Mouse (Mus musculus) inflammation-experienced regulatory T-cells, adult 16 weeks (primary cell): Measurements from ENCODE around the gene Thoc5. TPM values are rescaled to one million over a fixed set of nuclear protein-coding genes. Genes with fewer than 3 reads are reported as not detected.

ENCODE experiments used
- polyA plus RNA-seq: library from polyadenylated mRNA; unstranded; fragments of 100-300 nt; shearing (Covaris generic); gene quantifications from one replicate; pipeline ENCODE4 v1.2.1, GENCODE M21; 2017

Gene Thoc5
- 58.8 TPM for polyA plus RNA-seq

DNA sequence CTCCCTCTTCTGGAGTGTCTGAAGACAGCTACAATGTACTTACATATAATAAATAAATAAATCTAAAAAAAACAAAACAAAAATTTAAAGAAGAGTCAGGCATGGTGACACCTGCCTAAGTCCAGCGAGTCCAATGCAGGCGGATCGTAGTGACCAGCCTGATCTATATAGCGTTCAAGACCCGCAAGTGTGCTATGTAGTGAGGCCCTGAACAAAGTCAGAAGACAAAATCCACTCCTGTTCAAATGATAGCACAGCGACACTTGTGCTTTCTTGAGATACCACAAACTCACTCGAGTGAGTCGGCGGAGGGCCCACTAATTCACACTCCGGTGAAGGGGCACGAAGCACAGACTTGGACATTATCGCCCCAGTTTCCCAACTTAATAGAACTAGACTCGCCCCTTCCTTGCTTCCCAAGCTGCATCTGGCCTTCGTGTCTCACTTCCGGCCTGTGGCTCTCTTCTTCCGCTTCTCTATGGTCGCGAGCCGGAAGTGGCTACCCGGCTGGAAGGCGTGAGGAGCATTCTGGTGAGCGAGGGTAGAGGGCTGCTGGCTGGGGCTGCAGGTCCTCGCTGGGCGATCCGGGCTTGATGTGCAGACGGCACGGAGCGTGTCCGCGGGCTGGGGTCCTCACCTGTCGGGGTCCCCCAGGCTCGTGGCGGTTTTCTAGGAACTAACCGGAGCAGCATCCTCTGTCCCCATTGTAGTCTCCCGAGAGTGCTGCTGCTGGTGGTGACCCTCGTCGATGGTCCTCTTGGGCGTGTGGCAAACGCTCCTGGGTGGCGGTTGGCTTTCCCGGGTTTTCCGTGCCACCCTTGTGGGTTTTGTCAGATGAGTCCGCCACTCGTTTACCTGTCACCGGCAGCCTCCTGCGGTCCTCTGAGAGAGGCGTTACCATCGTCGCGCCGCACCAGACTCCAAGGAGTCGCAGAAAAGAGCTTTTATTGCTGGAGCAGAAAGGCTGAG is at the start of gene Thoc5:
TSS of gene Thoc5 (plus strand) at position 473 of the 969 bp plus-strand sequence.

DNA sequence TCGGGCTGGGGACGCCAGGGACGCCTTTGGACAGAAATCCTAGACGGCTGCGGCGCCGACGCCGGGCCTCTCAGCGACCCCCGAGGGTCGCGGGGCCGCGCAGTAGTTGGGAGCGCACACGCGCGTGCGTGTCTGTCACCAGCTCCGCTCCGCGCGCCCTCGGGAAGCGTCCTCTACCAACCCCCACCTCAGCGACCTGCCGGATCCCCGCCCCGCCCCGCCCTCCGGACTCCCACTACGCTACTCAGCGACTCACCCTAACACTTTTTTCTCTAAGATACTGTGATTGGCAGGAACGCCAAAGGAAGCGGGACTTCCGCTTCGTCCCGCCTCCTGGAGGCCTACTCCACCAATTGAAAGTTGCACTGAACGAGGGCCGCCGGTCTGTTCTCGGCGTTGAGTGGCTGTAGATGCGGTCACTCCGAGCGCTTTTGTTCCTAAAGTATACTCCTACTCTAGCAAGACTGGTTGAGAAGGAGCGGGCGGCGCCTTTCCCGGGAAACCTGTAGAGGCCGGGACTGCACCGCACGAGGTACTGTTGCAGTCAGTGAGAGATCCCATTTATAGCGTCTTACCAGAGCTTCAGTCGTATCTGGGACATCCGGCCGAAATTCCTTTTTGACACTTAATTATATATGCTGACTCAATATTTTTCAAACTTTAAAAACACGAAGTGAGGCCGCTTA is 45.7 kb upstream of the Thoc5 start, which contains the start of gene Nf2:
TSS of gene Nf2 (minus strand) at position 279 of the 686 bp plus-strand sequence.

DNA sequence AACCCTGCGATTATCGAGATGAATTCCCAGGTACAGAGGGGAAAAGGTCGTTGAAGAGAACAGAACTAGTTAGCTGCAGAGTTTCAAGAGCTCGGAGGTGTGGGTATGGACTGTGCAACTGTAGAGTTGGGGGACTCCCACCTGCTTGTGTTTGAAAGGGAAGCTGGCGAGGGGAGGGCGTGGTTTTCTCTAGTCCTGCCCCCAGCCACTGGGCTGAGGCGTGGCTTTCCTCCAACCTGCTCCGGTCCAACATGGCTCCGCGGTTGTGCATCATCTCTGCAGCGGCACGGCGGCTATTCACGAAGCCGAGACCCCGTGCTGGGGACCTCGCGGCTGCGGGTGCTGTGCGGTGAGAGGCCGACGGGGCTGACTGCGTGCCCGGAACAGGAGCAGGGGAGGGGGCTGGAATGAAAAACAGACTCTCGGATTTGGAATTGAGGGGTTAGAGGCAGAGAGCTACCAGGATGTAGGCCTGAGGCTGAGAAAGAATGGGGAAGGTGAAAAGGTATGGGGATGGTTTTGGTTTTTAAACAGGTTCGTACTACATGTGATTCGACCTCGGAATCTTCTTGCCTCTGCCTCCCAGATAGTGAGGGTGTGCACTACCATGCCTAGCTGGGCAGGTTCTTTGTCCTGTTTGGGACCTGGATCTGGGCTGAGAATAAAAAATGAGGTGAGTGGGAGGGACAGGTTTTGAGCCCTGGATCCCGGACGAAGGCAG is 21.2 kb upstream of the Thoc5 start, which contains the start of gene Nipsnap1:
TSS of gene Nipsnap1 (plus strand) at position 197 of the 721 bp plus-strand sequence.

DNA sequence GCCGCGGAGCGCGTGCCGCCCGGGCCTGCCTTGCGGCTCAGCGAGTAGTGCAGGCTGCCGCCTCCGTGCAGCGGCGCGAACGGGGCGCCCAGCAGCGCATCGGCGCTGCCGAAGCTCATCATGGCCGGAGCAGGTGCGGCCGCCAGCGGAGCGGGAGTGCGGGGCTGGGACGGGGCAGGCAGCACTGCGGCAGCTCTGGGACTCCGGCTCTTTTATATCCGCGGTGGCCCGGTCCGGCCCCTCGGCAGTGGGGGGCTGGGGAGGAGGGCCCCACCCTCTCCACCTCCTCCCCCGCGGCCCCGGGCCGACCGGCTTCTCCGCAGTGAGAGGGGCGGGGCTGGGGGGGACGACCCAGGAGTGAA is 52.7 kb downstream of the Thoc5 start, which contains the start of gene Nefh:
TSS of gene Nefh (minus strand) at position 252 of the 362 bp plus-strand sequence.

Other genes with a start within 250 kb of the Thoc5 start
- 374 TPM for gene Uqcr10, start 191.0 kb upstream of the Thoc5 start, polyA plus RNA-seq
- 113 TPM for gene Zmat5, start 190.6 kb upstream of the Thoc5 start, polyA plus RNA-seq
- not detected for gene Cabp7, start 148.5 kb upstream of the Thoc5 start, polyA plus RNA-seq
- gene Nf2, start 45.8 kb upstream of the Thoc5 start, polyA plus RNA-seq = 59.9 TPM
- 50.1 TPM for gene Nipsnap1, start 21.4 kb upstream of the Thoc5 start, polyA plus RNA-seq
- gene Nefh, start 52.7 kb downstream of the Thoc5 start, polyA plus RNA-seq = 6.6 TPM
- gene Ap1b1, start 91.5 kb downstream of the Thoc5 start, polyA plus RNA-seq = 125 TPM
- gene Rasl10a, start 162.8 kb downstream of the Thoc5 start, polyA plus RNA-seq = not detected
- 2.5 TPM for gene Gas2l1, start 170.0 kb downstream of the Thoc5 start, polyA plus RNA-seq
- gene Rhbdd3, start 203.6 kb downstream of the Thoc5 start, polyA plus RNA-seq = 11.0 TPM
- 905 TPM for gene Ewsr1, start 203.9 kb downstream of the Thoc5 start, polyA plus RNA-seq